Mouse (Mus musculus) thymus, adult 18-20 months (tissue): ENCODE measurements around the gene Rnf222.

Experiments used
- DNase-seq, 2 experiments: peaks; one replicate each; pipeline ENCODE4 v3.0.0; 2022; ENCODE audit warnings: mixed read lengths in 2 of 2

The Rnf222 gene

GRCm38 (mm10) chr11:68888253-68888652, at the start of gene Rnf222:
TSS of gene Rnf222 (plus strand) at chr11:68888553.
- DNase-seq: no peak

DNA sequence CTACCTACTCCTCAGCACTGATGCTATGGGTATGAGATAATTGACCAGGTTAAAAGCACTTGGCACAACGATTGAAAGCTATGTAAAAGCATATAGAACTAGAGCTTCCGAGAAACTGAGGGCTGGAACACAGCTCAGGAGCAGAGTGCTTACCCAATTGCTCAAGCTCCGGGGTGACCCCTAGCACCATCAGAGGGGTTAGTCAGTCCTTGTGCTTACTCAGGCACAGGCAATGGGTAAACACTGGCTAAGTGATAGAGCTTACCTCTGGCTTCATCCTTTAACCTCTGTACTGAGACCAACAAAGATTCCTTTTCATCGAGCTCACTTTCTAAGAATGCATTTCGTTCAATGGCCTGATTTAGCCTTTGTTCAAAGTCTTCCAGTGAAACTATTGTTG, 48.7 kb upstream of the Rnf222 start:
- no peak for DNase-seq

GRCm38 (mm10) chr11:68850862-68851261, 37.5 kb upstream of the Rnf222 start:
- no peak for DNase-seq

DNA sequence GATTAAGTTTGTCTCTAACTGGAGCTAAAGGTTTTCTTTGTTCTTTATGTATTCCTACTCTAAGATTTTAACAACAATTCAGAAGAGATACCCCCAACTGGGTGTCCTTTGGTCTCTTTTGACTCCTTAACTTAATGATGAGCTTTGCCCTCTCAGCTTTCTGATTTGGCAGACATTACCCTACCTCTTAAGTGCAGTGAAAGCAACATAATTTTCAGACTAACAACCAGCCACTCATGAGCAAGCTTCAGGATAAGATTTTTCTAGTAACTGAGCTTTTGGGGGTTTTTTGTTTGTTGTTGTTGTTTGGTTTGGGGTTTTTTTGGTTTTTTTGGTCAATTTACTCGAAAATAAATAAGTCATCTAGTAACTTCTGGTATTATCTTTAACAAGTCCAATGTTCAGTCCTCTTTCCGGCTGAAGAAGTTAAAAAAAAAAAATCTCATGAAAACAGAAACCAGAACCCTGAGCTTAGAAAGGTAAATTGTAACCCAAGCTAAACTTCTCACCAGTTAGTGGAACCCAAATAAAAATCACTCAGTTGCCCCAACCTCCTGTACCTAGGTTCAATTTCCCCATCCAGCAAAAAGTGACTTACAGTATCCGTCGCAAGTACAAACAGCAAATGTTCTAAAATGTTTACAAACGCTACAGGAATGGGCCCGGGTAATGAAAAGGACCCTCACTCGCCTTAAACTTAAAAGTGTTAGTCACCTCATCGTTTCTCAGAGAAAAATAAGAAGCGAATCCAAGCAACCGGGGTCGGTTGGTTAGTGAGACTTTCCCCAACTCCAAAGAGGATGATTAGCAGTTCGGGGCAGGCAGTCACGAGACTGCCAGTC, 36.5 kb upstream of the Rnf222 start:
- no peak for DNase-seq

DNA sequence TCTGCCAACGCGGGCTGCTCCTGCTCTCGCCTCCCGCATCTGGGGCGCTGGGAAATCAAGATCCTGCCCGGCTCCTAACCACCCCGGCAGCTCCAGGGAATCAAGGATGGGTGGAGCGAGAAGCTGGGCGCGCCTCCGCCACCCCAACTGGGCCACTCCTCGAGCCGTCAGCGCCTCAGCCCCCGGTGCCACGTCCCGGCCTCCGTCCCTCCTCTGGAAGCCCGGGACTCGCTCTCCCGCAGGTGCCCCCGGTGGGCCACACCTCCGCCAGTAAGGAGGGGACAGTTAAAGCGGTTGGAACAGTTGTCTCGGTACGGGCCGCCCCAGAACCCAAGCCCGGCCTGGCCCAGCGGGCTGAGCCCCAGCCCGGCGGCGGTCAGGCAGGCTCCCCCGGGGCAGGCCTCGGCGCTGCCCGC, 35.9 kb upstream of the Rnf222 start:
- DNase-seq: peak in 1 of 2 experiments; percentile 55

- peak; percentile 100 for DNase-seq
Measured at GRCm38 (mm10) chr11:68852932-68853409, 35.4 kb upstream of the Rnf222 start.

- peak in 1 of 2 experiments; percentile 13 for DNase-seq
Measured at GRCm38 (mm10) chr11:68853611-68854401, 34.5 kb upstream of the Rnf222 start.

GRCm38 (mm10) chr11:68854621-68855020, 33.7 kb upstream of the Rnf222 start:
- no peak for DNase-seq

DNA sequence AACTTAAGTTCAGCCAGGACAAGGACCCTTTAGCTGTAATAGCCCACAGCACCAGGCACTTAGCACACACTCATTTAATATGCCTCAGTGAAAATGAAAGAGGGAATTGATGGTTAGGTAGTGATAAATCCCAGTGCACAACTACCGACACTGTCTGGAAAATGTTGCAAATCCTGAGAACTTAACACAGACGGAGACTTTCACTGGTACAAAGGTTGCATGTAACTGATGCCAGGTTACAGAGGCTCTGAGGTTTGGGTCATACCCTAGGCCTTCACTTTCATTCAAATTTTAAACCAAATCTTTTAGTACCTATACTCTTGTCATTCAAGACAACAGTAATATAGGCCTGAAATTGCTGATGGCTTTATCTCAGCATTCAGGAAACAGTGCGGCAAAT, 31.0 kb upstream of the Rnf222 start:
- no peak for DNase-seq

DNA sequence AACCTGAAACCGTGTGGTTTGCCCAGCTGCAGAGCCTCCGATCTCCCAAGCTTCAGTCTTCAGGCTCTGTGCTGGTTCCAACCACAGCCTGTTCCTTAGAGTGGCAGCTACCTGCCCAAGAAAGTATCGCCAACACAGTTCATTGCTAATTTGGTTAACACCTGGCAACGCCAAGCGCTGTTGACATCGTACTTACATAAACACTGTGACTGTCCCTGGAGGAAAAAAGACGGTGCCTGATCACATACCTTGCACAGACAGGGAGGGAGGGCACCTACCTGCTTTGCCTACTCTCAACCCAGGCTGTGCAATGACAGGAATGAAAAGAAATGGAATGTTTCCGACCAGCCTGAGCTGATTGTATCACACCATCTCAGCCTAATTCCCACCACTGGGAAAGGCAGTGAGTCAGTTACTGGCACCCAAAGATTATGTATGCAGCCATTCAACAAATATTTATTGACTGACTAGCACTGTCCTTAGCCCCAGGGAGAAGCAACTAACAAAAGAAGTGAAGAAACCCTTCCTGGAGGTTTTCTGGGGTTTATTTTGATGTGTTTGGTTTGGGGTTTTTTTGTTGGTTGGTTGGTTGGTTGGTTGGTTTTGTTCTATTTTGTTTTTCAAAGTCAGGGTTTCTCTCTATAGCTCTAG, 28.3 kb upstream of the Rnf222 start:
- DNase-seq: no peak

DNA sequence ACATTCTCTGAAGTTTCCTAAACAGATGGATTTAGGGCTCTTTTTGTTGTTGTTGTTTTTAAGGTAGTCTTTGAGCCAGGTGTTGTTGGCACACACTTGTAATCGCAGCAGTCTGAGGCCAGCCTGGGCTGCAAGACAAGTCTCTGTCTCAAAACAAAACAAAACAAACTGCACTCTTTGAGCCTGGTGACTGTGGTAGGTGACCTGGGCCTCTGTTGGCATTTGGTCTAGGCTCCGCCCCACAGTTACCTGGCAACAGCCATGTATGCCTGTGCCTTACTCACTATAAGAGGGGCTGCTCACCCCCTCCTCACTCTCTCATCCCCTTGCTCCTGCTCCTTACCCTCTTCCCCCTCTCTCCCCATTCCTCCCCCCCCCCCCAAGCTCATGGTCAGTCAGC, 26.1 kb upstream of the Rnf222 start:
- DNase-seq: no peak

- no peak for DNase-seq
Measured at GRCm38 (mm10) chr11:68863631-68864091, 24.7 kb upstream of the Rnf222 start.

GRCm38 (mm10) chr11:68864544-68865189, 23.7 kb upstream of the Rnf222 start:
- no peak for DNase-seq

- DNase-seq: no peak
Measured at GRCm38 (mm10) chr11:68871277-68871676, 17.1 kb upstream of the Rnf222 start.

DNA sequence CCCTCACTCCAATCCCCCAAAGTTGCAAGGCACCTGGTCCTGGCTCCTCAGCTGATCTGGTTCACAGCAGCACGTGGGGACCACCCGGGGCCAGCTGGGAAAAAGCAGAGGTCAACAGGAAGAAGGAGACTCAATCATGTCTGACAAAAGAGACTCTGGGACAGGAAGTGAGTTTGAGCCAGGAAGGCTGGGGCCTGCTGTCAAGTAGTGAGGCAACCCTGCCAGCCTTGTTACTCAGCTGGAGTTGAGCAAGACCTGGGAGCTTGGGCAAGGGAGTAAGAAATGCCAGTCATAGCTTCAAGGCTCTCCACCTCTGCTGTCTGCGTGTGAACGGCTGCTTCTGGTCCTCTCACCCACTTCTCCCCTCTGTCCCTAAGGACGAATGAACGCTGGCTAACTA, 16.6 kb upstream of the Rnf222 start, which contains the start of gene Ndel1:
Ndel1 (minus strand) TSS at position 111 of the 400 bp plus-strand sequence.
- DNase-seq: no peak

DNA sequence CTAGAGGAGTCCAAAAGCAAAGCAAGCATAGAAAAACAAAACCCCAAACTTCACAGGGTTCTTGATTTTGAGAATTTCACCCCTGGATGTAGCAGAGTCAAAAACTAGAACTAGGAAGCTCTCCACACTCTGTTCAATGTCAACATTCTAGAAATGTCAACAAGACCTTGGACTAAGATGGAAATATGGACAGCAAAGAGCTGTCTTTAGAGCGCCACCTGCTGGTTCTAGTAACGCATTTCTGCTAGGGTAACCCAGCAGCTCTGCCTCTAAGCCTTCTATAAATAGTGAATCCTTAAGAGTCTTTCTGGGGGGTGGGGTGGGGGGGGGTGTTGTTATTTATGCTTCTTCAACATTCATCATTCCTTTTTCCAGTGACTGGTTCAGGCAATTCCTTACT, 13.5 kb upstream of the Rnf222 start:
- no peak for DNase-seq

DNA sequence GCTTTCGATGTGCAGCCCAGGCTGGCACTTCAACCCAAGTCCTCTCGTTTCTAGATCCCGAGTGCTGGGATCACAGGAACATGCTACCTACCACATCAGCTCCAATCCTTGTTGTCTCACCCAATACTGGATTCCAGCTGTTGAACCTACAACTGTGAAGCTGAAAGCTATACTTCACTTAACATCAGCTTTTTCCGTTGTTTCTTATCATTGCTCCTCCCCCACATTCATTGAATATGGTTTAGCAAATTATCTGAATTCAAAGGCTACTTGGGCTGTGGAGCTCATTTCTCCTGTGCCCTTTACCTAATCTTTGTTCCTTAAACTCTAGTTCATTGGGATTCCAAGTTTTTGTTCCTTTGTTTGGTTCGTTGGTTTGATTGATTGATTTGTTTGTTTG, 9.5 kb upstream of the Rnf222 start:
- DNase-seq: no peak

- DNase-seq: no peak
Measured at GRCm38 (mm10) chr11:68882107-68882506, 6.2 kb upstream of the Rnf222 start.

- DNase-seq: no peak
Measured at GRCm38 (mm10) chr11:68883843-68884242, 4.5 kb upstream of the Rnf222 start.

DNA sequence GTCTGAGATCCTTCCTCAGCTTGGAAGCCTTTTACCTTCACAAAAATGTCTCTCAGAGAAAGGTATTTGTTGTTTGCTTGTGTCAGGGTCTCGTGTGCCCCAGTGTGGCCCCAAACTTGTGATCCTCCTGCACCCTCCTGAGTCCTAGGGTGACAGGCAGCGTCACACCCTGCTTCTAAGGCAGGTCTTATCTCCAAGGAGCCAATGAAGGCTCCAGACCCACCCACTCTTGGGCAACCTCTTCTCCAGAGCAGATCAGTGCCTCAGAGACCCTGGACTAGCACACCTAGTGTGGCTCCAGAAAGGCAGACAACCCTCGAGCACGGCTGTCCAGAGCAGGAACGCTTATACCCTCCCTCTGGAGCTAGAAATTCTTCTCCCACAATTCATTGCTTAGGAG, 4.0 kb upstream of the Rnf222 start:
- DNase-seq: no peak

GRCm38 (mm10) chr11:68886091-68886490, 2.3 kb upstream of the Rnf222 start:
- DNase-seq: no peak

DNA sequence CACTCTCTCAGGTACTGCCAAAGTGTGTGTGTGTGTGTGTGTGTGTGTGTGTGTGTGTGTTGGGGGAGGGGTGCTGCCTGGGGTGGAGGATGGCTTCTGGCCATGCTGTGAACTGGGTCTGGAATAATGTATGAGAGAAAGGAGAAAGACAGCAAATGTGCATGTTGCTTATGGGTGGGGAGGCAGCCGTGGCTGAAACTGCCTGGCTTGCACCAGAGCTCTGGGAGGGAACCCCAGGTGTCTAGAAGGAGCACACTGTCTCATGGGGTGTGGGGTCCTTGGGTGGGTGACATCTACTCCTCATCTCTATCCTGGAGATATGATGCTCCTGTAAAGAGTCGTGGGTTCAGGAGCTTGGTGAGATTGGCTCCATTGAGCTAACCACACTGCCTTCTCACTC, 300 bp downstream of the Rnf222 start:
- no peak for DNase-seq

DNA sequence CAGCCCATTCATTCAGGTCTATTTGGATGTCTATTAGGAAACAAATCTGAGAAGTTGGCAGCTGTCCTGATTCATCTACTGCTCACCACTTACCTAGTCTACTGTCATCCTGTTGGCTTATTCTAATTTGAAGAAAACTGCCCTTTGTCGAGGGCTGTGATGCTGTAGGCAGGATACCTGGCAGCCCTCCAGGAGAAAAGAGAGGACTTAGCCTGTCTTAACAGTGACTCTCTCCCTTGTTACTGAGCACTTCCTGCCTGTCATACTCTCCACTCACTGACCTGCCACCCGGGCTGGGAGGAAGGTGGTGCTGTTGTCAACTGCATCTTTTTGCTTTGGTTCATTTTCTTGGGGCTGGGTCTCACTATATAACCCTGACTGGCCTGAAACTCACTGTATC, 2.3 kb downstream of the Rnf222 start:
- DNase-seq: no peak
